Mouse (Mus musculus) liver, adult 2 months (tissue): Measurements from ENCODE around the gene Clmn. TPM values are rescaled to one million over a fixed set of nuclear protein-coding genes. Genes with fewer than 3 reads are reported as not detected.

Experiments
- DNase-seq: peaks from one replicate; pipeline ENCODE4 v3.0.0-alpha.2; 2011; ENCODE audit warnings: low read depth, low spot score; ENCODE audit errors: extremely low read depth
- H3K27ac ChIP-seq: fragments of 200-500 bp; replicated peaks from 2 replicates; pipeline ENCODE4 v1.5.1; 2012; ENCODE audit warnings: low read depth, mild to moderate bottlenecking, control low read depth, inconsistent platforms, low read length; ENCODE audit not compliant: insufficient read depth
- H3K27me3 ChIP-seq: fragments of 200-500 bp; 2 replicates; pipeline ENCODE4 v1.6.1; 2012; ENCODE audit warnings: mild to moderate bottlenecking, moderate library complexity, low read length, inconsistent platforms; ENCODE audit not compliant: control insufficient read depth, insufficient read depth
- H3K36me3 ChIP-seq: fragments of 200-500 bp; 2 replicates; pipeline ENCODE4 v1.6.1; 2012; ENCODE audit warnings: low read length, inconsistent platforms; ENCODE audit not compliant: control insufficient read depth, insufficient read depth
- H3K4me1 ChIP-seq: fragments of 200-500 bp; 2 replicates; pipeline ENCODE4 v1.6.1; 2011; ENCODE audit warnings: low read length; ENCODE audit not compliant: control insufficient read depth, insufficient read depth
- H3K4me3 ChIP-seq: fragments of 200-500 bp; 2 replicates; pipeline ENCODE4 v1.5.1; 2011; ENCODE audit warnings: low read depth, mild to moderate bottlenecking, control low read depth, low read length, moderate library complexity; ENCODE audit not compliant: insufficient read depth
- H3K79me2 ChIP-seq: fragments of 200-500 bp; 2 replicates; pipeline ENCODE4 v1.6.1; 2012; ENCODE audit warnings: inconsistent platforms, mild to moderate bottlenecking, low read length, moderate library complexity; ENCODE audit not compliant: control insufficient read depth, insufficient read depth
- H3K9ac ChIP-seq: fragments of 200-500 bp; 2 replicates; pipeline ENCODE4 v1.6.1; 2012; ENCODE audit warnings: low read depth, mild to moderate bottlenecking, control low read depth, inconsistent platforms, low read length
- CTCF ChIP-seq: fragments of 200-500 bp; IDR thresholded peaks from 2 replicates; pipeline ENCODE4 v1.5.1; 2011; ENCODE audit warnings: low read depth, low read length, control low read depth
- POLR2A ChIP-seq: fragments of 200-500 bp; IDR thresholded peaks from 2 replicates; pipeline ENCODE4 v1.6.1; 2011; ENCODE audit warnings: low read length, control low read depth; ENCODE audit not compliant: insufficient read depth; ENCODE audit errors: extremely low read depth
- WGBS: fragments of 180-500 bp; shearing (Covaris S2); methylation state at CpG from one replicate; pipeline ENCODE4 v1.1.7; 2018; 5-methylcytosine and 5-hydroxymethylcytosine counted together
- polyA plus RNA-seq: library from polyadenylated mRNA; depleted of rRNA; stranded (reverse); fragments of >200 nt; gene quantifications from 2 replicates; pipeline ENCODE4 v1.2.3, GENCODE M21; 2012
- total RNA-seq: library from RNA; depleted of rRNA; stranded (reverse); fragments of >200 nt; gene quantifications from 2 replicates; pipeline ENCODE4 v1.2.3, GENCODE M21; 2014

Gene Clmn
- total and polyA plus RNA-seq, 2 experiments = 13.7 to 20.4 TPM

DNA sequence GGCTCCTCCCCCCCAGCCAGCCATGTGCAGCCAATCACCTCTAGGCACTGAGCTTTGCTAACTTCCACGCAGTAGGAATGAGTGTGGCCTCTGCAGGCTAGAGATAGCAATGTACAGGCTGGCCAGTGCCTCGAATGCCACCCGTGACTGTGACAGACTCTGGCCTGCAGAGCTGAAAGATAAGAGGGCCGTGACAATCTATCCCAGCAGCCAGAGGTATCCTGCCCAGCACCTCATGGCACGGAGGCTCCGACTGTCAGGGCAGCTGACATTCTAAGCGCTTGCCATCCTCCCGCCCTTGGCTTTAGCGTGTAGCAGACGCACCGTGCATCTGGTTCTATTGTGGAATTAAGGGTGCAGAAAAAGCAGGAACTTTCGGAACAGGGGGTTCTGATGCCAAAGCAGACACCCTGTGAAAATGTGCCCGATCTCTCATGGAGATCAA is 26.9 kb downstream of the Clmn start:
- no peak overlapping the region for H3K4me3 ChIP-seq
- 0 out of 2 replicates have a peak overlapping the region, but pooled peaks have one; percentile 5 for H3K9ac ChIP-seq
- TF ChIP-seq CTCF (no peak), POLR2A (no peak)
- H3K27ac ChIP-seq = peak overlapping the region; percentile 13; the same call in 1 of the 2 replicates
- DNase-seq = no peak
- peaks cover 47% of the 10 kb centered on the region for H3K4me1 ChIP-seq
- peaks cover 64% of the 10 kb centered on the region; the same call in 1 of the 2 replicates for H3K79me2 ChIP-seq
- no peaks in the 10 kb centered on the region for H3K36me3 ChIP-seq
- no peaks in the 10 kb centered on the region for H3K27me3 ChIP-seq
- WGBS = 64% methylated on average over 13 of the region's 13 CpGs

DNA sequence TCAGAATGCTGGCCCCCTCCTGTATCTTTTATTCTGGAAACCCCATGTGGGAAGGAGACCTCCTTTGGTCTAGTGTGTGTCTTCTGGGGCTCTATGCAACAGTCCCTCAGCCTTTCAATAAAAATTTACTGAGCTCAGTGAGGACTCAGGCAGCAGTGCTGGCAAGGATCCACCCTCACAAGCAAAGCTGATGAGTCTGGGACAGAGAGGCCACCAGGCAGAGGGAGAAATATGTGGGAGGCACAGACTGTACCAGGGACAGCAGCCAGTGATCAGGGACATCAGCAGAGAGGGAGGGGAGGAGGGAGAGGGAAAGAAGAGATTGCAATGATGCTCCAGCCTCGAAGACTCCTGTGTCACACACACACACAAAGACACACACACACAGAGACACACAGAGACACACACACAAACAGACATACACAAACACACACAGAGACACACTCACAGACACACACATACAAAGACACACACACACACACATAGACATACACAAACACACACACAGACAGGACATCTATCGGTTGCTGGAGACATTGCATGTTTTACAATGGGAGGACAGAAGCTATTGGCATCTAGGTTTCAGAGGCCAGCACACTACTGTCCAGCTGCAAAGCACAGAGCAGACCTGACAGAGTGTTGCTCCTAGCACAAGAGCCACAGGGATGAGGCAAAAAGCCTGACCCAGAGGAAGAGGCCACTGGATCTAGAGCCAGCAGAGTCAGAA is 27.6 kb downstream of the Clmn start:
- Histone ChIP-seq H3K36me3 (no peaks in the 10 kb centered on the region), H3K4me3 (no peak overlapping the region), H3K79me2 (peaks cover 60% of the 10 kb centered on the region; the same call in 1 of the 2 replicates), H3K27me3 (no peaks in the 10 kb centered on the region), H3K9ac (no peak overlapping the region), H3K27ac (peak overlapping the region; percentile 13; the same call in 1 of the 2 replicates), H3K4me1 (peaks cover 45% of the 10 kb centered on the region)
- TF ChIP-seq POLR2A = no peak
- no peak for TF ChIP-seq CTCF
- peak; percentile 68 for DNase-seq
- WGBS = 24% methylated on average over 2 of the region's 2 CpGs

- no peak overlapping the region for H3K9ac ChIP-seq
- H3K36me3 ChIP-seq = no peaks in the 10 kb centered on the region
- WGBS = 62% methylated on average over 6 of the region's 6 CpGs
- no peak overlapping the region for H3K4me3 ChIP-seq
- peaks cover 60% of the 10 kb centered on the region; the same call in 1 of the 2 replicates for H3K79me2 ChIP-seq
- peaks cover 40% of the 10 kb centered on the region for H3K4me1 ChIP-seq
- H3K27me3 ChIP-seq = no peaks in the 10 kb centered on the region
- TF ChIP-seq CTCF (no peak), POLR2A (no peak)
- no peak overlapping the region for H3K27ac ChIP-seq
- peak; percentile 25 for DNase-seq
Observed at GRCm38 (mm10) chr12:104836230-104836629, 28.6 kb downstream of the Clmn start.

GRCm38 (mm10) chr12:104835369-104836094 is 29.3 kb downstream of the Clmn start:
- DNase-seq = no peak
- Histone ChIP-seq H3K36me3 (no peaks in the 10 kb centered on the region), H3K79me2 (peaks cover 60% of the 10 kb centered on the region), H3K27ac (no peak overlapping the region), H3K4me3 (no peak overlapping the region), H3K27me3 (no peaks in the 10 kb centered on the region), H3K9ac (no peak overlapping the region), H3K4me1 (peaks cover 40% of the 10 kb centered on the region)
- 87% methylated on average over 19 of the region's 19 CpGs for WGBS
- TF ChIP-seq CTCF (no peak), POLR2A (no peak)

DNA sequence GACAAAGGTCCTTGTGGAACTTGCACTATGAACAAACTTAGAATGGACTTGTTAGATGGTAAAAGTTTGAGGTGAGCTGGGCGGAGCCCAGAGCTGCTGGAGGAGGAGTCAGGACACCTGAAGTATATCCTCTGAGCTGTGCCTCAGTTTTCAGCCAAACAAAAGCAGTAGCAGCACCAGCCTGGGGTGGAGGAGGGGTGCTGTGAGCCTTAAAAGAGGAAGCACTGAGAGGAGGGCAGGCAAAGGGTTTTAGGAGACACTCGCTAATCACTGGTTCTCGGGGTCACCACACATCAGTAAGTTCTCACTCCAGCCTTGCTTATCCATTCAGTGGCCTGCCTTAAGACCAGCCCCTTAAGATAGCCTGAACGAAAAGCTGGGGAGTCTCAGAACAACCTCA is 30.1 kb downstream of the Clmn start:
- 75% methylated on average over 4 of the region's 4 CpGs for WGBS
- H3K79me2 ChIP-seq = peaks cover 52% of the 10 kb centered on the region
- H3K36me3 ChIP-seq = no peaks in the 10 kb centered on the region
- no peak overlapping the region for H3K9ac ChIP-seq
- H3K4me3 ChIP-seq = no peak overlapping the region
- peaks cover 42% of the 10 kb centered on the region for H3K4me1 ChIP-seq
- no peaks in the 10 kb centered on the region for H3K27me3 ChIP-seq
- no peak overlapping the region for H3K27ac ChIP-seq
- TF ChIP-seq POLR2A (no peak), CTCF (no peak)
- peak; percentile 37 for DNase-seq
